Mouse (Mus musculus) heart, embryonic 15.5 days (tissue): ENCODE results near the gene Ephb1. TPM values are rescaled to one million over a fixed set of nuclear protein-coding genes. Genes with fewer than 3 reads are reported as not detected.

Source experiments
- ATAC-seq: fragments of 200-750 bp; cut with Nextera tagmentation; replicated peaks from 2 replicates; pipeline ENCODE4 v1.8.0; 2017; ENCODE audit warnings: low read depth, moderate TSS enrichment; ENCODE audit not compliant: insufficient number of reproducible peaks, insufficient read depth, low FRiP score
- H3K27ac ChIP-seq: fragments of 300-500 bp; sonication (generic); 2 replicates; pipeline ENCODE4 v1.5.1; 2015; ENCODE audit warnings: mild to moderate bottlenecking, inconsistent platforms
- H3K27me3 ChIP-seq: fragments of 300-500 bp; sonication (generic); 2 replicates; pipeline ENCODE4 v1.6.1; 2015; ENCODE audit warnings: inconsistent platforms
- H3K36me3 ChIP-seq: fragments of 300-500 bp; sonication (generic); 2 replicates; pipeline ENCODE4 v1.6.1; 2015; ENCODE audit warnings: mild to moderate bottlenecking, inconsistent platforms
- H3K4me1 ChIP-seq: fragments of 300-500 bp; sonication (generic); replicated peaks from 2 replicates; pipeline ENCODE4 v1.6.1; 2015; ENCODE audit warnings: inconsistent platforms
- H3K4me2 ChIP-seq: fragments of 300-500 bp; sonication (generic); 2 replicates; pipeline ENCODE4 v1.6.1; 2015; ENCODE audit warnings: inconsistent platforms, mild to moderate bottlenecking, moderate library complexity
- H3K4me3 ChIP-seq: fragments of 300-500 bp; sonication (generic); 2 replicates; pipeline ENCODE4 v1.5.1; 2015; ENCODE audit warnings: mild to moderate bottlenecking, inconsistent platforms
- H3K9ac ChIP-seq: fragments of 300-500 bp; sonication (generic); 2 replicates; pipeline ENCODE4 v1.6.1; 2015; ENCODE audit warnings: mild to moderate bottlenecking, inconsistent platforms
- H3K9me3 ChIP-seq: fragments of 300-500 bp; sonication (generic); replicated peaks from 2 replicates; pipeline ENCODE4 v1.6.1; 2016; ENCODE audit warnings: inconsistent platforms
- WGBS: fragments of 180-500 bp; shearing (Covaris S2); methylation state at CpG from one replicate; pipeline ENCODE4 v1.1.7; 2015; ENCODE audit warnings: mixed read lengths; 5-methylcytosine and 5-hydroxymethylcytosine counted together
- polyA plus RNA-seq: library from polyadenylated mRNA; unstranded; fragments of >200 nt; fragmentation: Nextera tagmentation; extraction: Ambion mirVana; gene quantifications from 2 replicates; pipeline ENCODE4 v1.2.1, GENCODE M21; 2015

Gene Ephb1
- polyA plus RNA-seq, 1 experiment from 2014 or later, result 1.4 TPM

GRCm38 (mm10) chr9:102272731-102273468 is 81.6 kb downstream of the Ephb1 start:
- H3K36me3 ChIP-seq, result no peaks in the 10 kb centered on the region
- H3K4me2 ChIP-seq, result no peak overlapping the region
- no peaks in the 10 kb centered on the region for H3K9me3 ChIP-seq
- peaks cover 50% of the 10 kb centered on the region for H3K27me3 ChIP-seq
- no peak for ATAC-seq
- no peaks in the 10 kb centered on the region; the same call in 1 of the 2 replicates for H3K4me1 ChIP-seq
- no peak overlapping the region for H3K9ac ChIP-seq
- H3K27ac ChIP-seq, result no peak overlapping the region
- H3K4me3 ChIP-seq, result no peak overlapping the region
- WGBS, result 65% methylated on average over 5 of the region's 5 CpGs

- no peaks in the 10 kb centered on the region for H3K36me3 ChIP-seq
- H3K27me3 ChIP-seq, result peaks cover 74% of the 10 kb centered on the region
- H3K4me3 ChIP-seq, result no peak overlapping the region
- H3K4me1 ChIP-seq, result peaks cover 6% of the 10 kb centered on the region; the same call in 1 of the 2 replicates
- no peak overlapping the region for H3K27ac ChIP-seq
- 68% methylated on average over 5 of the region's 5 CpGs for WGBS
- no peak overlapping the region for H3K4me2 ChIP-seq
- no peak overlapping the region for H3K9ac ChIP-seq
- ATAC-seq, result no peak
- no peaks in the 10 kb centered on the region for H3K9me3 ChIP-seq
Measured at GRCm38 (mm10) chr9:102270496-102270895, 84.0 kb downstream of the Ephb1 start.

DNA sequence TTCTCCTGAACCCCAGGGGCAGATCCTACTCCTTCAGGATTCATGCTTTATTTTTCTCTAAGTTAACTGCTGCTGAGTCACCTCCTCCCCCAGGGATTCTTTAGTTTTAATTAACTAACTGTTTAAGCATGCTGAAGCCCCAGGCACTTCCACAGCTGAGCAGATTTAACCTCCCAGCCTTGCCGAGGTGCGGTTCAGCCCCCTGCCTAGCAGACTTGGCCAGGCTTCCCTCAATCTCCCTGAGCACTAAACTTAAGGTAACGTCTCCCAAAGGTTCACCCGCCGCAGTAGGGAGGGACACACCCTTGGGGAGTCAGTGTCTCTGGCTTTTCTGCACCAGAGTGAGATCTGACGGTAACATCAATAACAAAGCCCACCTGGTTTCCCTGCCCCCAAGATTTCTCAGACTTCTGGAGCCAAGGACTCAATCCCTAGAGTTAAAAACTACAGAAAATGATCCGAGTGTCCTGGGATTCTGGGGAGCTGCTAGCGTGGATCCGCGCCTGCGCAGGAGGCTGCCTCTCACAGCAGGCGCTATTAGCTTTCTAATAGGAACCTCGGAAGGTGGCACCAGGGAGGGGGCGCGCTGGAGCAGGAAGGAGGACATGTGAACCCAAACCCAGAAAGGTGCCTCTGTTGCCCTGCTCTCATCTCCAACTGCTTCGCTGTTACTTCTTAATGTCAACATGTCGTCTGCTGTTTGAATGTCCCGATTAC is 87.0 kb downstream of the Ephb1 start:
- Histone ChIP-seq H3K9ac (no peak overlapping the region), H3K9me3 (no peaks in the 10 kb centered on the region), H3K4me1 (peaks cover 7% of the 10 kb centered on the region; the same call in 1 of the 2 replicates), H3K36me3 (no peaks in the 10 kb centered on the region), H3K27ac (no peak overlapping the region), H3K4me2 (peak overlapping the region; percentile 57), H3K4me3 (peak overlapping the region; percentile 39), H3K27me3 (peaks cover 85% of the 10 kb centered on the region)
- under 1% methylated on average over 18 of the region's 18 CpGs for WGBS
- no peak for ATAC-seq

DNA sequence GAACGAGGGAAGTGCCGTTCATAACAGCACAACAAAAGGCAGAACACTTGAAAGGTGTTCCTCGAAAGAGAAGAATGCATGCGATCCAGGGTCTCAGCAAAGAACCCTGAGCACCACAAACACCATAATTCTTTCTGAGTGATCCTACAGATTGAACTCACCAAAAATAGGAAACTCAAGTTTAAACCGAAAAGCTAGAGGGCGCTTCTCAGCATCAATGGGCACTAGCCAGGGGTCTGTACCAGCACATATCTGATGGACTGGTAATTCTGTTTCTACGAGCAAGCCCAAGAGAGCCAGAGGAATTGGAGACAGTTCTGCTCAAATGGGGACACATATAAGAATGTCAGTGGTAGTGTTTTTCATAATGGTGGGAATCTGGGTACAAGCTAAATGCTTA is 90.7 kb downstream of the Ephb1 start:
- peaks cover 14% of the 10 kb centered on the region; the same call in 1 of the 2 replicates for H3K4me1 ChIP-seq
- H3K9me3 ChIP-seq, result no peaks in the 10 kb centered on the region
- ATAC-seq, result no peak
- H3K4me2 ChIP-seq, result no peak overlapping the region
- H3K27me3 ChIP-seq, result peaks cover 81% of the 10 kb centered on the region
- WGBS, result 58% methylated on average over 7 of the region's 7 CpGs
- H3K4me3 ChIP-seq, result no peak overlapping the region
- no peak overlapping the region for H3K27ac ChIP-seq
- H3K9ac ChIP-seq, result no peak overlapping the region
- no peaks in the 10 kb centered on the region for H3K36me3 ChIP-seq

DNA sequence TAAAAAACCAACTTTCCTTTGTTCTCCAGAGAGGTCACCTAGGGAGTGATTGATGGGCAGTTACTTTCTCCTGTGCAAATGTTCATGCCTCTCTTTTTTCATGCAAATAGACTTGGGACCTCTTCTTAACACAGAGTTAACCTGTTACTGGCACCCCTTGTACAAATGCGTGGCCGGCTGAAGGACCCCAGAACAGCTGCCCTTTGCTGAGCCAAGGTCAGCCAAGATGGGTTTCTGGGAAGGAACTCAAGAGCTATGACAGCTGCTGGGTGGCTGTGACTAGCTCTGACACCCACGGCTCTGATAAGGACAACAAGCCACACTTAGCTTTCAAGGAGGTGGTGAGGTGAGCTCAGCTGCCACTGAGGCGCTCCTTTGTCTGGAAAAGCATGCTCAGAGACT is 92.4 kb downstream of the Ephb1 start:
- 10% methylated on average over 4 of the region's 4 CpGs for WGBS
- Histone ChIP-seq H3K27me3 (peaks cover 81% of the 10 kb centered on the region), H3K9me3 (no peaks in the 10 kb centered on the region), H3K27ac (no peak overlapping the region), H3K4me2 (peak overlapping the region; percentile 35; the same call in 1 of the 2 replicates), H3K9ac (no peak overlapping the region), H3K4me3 (no peak overlapping the region), H3K36me3 (no peaks in the 10 kb centered on the region), H3K4me1 (peaks cover 8% of the 10 kb centered on the region; the same call in 1 of the 2 replicates)
- 0 out of 2 replicates have a peak, but pooled peaks have one; percentile 47 for ATAC-seq

GRCm38 (mm10) chr9:102261511-102261910 is 93.0 kb downstream of the Ephb1 start:
- Histone ChIP-seq H3K4me1 (peaks cover 8% of the 10 kb centered on the region; the same call in 1 of the 2 replicates), H3K9me3 (no peaks in the 10 kb centered on the region), H3K9ac (no peak overlapping the region), H3K27me3 (peaks cover 82% of the 10 kb centered on the region), H3K27ac (no peak overlapping the region), H3K4me2 (no peak overlapping the region), H3K4me3 (no peak overlapping the region), H3K36me3 (no peaks in the 10 kb centered on the region)
- 22% methylated on average over 9 of the region's 9 CpGs for WGBS
- no peak for ATAC-seq

DNA sequence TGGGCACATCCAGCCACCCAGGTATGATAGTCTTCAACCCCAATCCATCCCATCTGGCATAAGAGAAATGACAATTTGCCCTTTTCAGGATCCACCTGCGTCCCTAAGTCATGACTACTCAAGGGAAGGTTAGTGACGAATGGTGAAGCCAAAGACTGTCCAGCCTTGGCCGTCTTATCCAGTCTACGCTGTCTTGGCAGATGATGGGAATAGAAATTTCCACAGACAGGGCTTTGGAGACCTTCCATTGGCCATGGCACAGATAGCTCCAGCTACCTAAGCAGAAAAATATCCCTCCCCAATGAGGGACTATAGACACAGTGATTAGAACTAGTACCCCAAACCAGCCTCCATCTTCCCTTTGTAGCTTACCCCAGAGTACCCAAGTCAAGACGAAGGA is 98.1 kb downstream of the Ephb1 start:
- Histone ChIP-seq H3K27ac (no peak overlapping the region), H3K36me3 (no peaks in the 10 kb centered on the region), H3K27me3 (peaks cover 79% of the 10 kb centered on the region), H3K9ac (no peak overlapping the region), H3K4me3 (no peak overlapping the region), H3K4me2 (no peak overlapping the region), H3K9me3 (no peaks in the 10 kb centered on the region), H3K4me1 (no peaks in the 10 kb centered on the region)
- no peak for ATAC-seq
- WGBS, result 84% methylated on average over 5 of the region's 5 CpGs

- Histone ChIP-seq H3K4me3 (no peak overlapping the region), H3K9me3 (no peaks in the 10 kb centered on the region), H3K27me3 (peaks cover 73% of the 10 kb centered on the region), H3K36me3 (no peaks in the 10 kb centered on the region), H3K9ac (no peak overlapping the region), H3K4me2 (no peak overlapping the region), H3K27ac (no peak overlapping the region), H3K4me1 (no peaks in the 10 kb centered on the region)
- no peak for ATAC-seq
- WGBS, result 82% methylated on average over 6 of the region's 6 CpGs
Measured at GRCm38 (mm10) chr9:102255803-102256202, 98.7 kb downstream of the Ephb1 start.

- Histone ChIP-seq H3K27me3 (peaks cover 54% of the 10 kb centered on the region), H3K9ac (no peak overlapping the region)
Measured at GRCm38 (mm10) chr9:102249124-102249816, 105.2 kb downstream of the Ephb1 start.

DNA sequence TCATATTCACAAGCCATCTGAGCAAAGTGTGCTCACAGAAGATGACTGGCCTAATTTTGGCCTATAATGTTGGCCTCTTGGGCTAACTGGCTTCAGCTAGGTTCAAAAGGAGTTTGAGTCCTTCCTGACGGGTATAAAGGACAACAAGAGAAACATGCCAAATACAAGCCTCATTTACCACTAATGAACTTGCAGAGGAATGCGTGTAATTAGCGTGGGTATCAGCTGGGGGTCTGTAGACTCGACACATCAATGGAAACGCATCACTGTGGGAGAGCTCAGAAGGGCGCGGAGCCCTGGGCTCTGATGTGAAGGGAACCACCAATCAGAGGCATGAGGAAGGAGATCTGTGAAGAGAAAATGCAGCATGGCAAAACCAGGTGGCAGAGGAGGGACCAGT is 108.9 kb downstream of the Ephb1 start:
- no peak overlapping the region for H3K27ac ChIP-seq
- no peak overlapping the region for H3K4me3 ChIP-seq
- no peak overlapping the region for H3K9ac ChIP-seq
- ATAC-seq, result no peak
- no peaks in the 10 kb centered on the region for H3K4me1 ChIP-seq
- no peaks in the 10 kb centered on the region for H3K36me3 ChIP-seq
- no peaks in the 10 kb centered on the region for H3K9me3 ChIP-seq
- peaks cover 43% of the 10 kb centered on the region for H3K27me3 ChIP-seq
- WGBS, result 81% methylated on average over 7 of the region's 7 CpGs
- no peak overlapping the region for H3K4me2 ChIP-seq

More at GRCm38 (mm10) chr9:102249124-102249816, 105.2 kb downstream of the Ephb1 start:
- Histone ChIP-seq H3K4me1 (no peaks in the 10 kb centered on the region), H3K9me3 (no peaks in the 10 kb centered on the region), H3K4me3 (no peak overlapping the region), H3K4me2 (no peak overlapping the region), H3K36me3 (no peaks in the 10 kb centered on the region), H3K27ac (no peak overlapping the region)
- WGBS, result 43% methylated on average over 9 of the region's 9 CpGs
- no peak for ATAC-seq

DNA sequence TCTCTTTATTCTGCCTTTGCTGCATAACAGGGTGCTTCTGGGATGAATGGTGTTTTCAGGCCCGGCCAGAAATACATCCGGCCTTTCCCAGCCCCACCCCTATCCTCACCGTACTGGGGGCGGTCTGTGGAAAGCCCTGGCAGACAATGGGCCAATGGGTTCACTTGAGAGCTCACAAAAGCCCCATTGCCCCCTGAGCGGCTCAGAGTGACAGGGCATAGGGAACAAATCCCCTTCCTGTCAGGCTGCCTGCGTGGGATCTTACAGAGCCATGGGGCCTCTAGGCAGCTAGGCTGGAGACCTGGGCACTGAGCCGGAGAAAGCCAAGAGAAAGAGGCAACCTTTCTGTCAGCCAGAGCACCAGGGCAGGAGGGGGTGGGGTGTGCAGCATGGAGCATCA is 111.2 kb downstream of the Ephb1 start:
- H3K27ac ChIP-seq, result no peak overlapping the region
- ATAC-seq, result no peak
- H3K4me1 ChIP-seq, result no peaks in the 10 kb centered on the region
- no peaks in the 10 kb centered on the region for H3K36me3 ChIP-seq
- 40% methylated on average over 7 of the region's 7 CpGs for WGBS
- H3K9me3 ChIP-seq, result no peaks in the 10 kb centered on the region
- H3K27me3 ChIP-seq, result peaks cover 21% of the 10 kb centered on the region
- H3K4me2 ChIP-seq, result no peak overlapping the region
- H3K4me3 ChIP-seq, result no peak overlapping the region
- no peak overlapping the region for H3K9ac ChIP-seq
